Mouse (Mus musculus) CD8-positive naive resting alpha-beta T cell, adult 2 months (primary cell): Measurements from ENCODE around the gene Shb.

ENCODE experiments used
- DNase-seq, 2 experiments: peaks; one replicate each; pipeline ENCODE4 v3.0.0; 2022; ENCODE audit warnings: low read depth in 2 of 2, low spot score in 2 of 2

The Shb gene

DNA sequence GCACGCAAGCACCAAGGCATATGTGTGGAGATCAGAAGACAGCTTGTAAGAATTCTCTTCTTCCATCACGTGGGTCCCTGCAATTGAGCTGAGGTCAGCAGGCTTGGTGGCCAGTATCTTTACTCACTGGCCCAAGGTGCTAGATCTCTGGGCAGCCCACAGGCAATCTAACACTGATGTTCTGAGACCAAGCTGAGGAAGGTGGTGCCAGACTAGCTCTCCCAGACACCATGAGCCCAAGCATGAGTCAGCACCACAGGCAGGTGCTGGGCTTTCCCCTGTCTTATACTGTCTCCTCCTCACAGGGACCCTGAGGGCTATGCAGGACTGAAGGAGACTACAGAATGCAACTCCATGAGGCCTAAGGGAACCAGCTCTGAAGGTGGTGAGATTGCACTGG is 74.7 kb downstream of the Shb start:
- DNase-seq = no peak

- DNase-seq = no peak
Measured at GRCm38 (mm10) chr4:45455001-45455400, 77.3 kb downstream of the Shb start.

DNA sequence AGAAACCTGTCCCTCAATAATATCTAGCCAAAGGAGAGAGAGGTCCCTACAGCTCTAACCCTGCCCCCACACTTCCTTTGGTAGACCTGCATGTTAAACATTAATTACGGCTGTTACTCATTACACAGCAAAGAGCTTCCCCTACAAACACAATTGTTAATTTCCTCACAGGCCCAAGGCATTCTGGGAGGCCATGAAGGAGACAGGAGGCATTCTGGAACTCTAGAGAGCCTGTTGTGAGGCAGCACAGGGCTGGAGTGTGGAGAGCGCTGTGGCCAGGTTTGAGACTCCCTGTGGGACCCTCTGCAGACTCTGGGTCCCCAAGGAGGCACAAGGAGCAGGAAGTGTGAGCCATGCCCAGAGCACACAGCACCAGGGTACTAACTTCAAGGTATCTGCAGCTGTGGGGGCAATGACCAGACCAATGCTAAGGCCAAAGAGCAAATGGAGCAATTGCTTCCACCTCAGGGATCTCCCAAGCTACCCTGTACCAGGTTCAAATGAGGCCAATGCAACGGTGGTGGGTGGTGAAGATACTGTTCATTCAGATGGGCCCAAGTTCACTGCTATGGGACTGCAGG is 78.9 kb downstream of the Shb start:
- no peak for DNase-seq

DNA sequence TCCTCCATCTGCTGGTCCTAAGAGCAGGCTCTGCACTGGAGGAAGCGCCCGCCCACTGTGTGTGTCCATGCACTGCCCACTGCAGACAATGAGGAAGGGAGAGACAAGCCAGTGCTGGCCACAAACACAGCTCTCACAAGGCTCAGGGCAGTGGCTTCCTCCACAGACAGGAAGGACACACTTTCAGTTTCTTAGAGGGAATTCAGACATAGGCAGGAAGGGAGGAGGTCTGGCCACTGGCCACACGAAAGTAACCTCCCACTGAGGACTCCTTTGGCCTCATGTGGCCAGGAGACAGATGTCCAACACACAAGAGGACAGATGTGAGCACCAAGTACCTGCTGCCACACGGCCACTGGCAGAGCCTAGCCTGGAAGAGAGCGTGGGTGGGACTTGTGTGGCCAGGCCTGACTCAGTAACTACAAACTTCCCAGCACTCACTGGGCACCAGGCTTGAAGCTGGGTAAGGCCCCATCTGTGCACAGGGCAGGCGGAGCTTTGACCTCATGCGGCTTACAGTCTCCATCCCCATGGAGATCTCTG is 79.6 kb downstream of the Shb start:
- DNase-seq = no peak

DNA sequence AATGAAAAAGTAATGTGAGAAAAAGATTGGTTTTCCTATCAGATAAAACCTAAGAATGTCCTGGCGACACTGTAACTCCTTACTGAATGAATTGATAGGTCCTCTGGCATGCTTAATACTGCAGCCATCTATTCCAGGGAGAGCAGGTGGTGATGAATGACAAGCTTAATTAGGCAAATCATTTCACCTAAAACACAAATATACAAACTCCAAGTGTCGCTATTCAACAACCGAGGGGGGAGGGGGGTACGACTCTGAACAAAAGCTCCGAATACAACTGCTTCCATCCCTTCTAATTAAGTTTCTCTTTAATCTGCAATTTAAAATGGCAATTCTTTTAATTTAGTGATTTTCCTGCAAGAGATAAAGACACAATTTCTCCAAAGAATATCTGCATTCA is 83.3 kb downstream of the Shb start:
- no peak for DNase-seq

DNA sequence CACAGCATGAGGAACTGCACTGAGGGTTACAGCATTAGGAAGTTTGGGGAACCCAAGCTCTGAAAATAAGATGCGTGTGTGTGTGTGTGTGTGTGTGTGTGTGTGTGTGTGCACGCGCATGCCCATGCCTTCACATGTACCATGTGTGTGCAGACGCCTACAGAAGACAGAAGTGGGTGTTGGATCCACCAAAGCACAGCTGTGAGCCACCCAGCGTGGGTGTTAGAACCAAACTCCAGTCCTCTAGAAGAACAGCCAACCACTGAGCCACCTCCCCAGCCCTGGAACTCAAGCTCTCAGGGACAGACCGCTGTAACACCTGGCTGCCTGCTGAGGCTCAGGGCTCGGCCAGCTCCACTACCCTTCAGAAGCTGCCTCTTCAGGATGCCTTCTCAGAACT is 83.8 kb downstream of the Shb start:
- no peak for DNase-seq

GRCm38 (mm10) chr4:45447196-45447595 is 85.1 kb downstream of the Shb start:
- DNase-seq = no peak

DNA sequence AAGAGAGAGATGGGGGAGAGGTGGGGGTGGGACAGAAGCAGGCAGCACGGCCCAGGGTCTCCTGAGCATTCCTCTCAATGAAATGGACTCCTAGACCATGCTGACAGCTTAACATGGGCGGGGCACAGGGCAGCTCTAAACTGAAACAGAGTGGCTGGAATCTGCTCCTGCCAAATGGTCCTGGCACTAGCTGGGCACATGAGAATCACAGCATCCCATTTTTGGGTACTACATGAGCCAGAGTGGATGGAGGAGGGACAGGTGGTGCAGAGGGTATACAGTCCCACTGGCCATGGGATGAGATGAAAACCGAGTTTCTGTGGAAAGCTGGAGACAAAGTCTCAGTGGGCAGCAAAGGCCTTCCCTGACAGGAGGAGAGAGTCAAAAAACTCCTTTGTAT is 87.0 kb downstream of the Shb start:
- DNase-seq = no peak

DNA sequence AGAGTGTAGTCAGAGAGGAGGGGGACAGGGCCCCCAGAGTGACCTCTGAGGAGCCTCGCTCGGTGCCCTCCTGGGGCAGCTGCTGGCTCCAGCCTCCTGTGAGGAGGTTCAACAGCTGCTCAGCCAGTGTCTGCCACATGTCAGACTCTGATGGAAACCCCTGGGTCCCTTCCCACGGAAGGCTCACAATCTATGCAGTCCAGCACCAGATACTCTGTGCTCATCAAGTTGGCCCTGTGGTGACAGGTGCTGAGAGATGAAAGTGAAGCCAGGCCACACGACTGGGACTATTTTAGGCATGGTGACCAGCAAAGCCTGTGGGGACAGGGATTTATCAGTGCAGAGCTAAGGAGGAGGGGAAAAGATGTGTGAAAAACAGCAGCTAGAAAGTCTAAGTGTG is 87.5 kb downstream of the Shb start:
- no peak for DNase-seq

GRCm38 (mm10) chr4:45443652-45444051 is 88.6 kb downstream of the Shb start:
- no peak for DNase-seq

- no peak for DNase-seq
Measured at GRCm38 (mm10) chr4:45442237-45442636, 90.0 kb downstream of the Shb start.

DNA sequence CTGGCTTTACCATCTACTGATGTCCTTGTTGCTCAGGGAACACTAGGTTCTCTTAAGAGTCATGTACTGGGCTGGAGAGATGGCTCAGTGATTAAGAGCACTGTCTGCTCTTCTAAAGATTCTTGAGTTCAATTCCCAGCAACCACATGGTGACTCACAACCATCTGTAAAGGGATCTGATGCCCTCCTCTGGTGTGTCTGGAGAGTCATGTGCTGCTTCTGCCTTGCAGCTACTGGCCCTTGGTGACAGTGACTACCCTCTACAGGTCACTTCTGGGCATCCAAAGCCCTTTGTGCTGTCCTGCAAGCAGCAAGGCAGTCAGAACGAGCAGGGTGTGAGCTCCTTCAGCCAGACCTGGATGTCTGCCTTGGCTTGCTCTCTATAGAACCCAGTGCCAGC is 90.5 kb downstream of the Shb start:
- no peak for DNase-seq

- DNase-seq = no peak
Measured at GRCm38 (mm10) chr4:45439281-45439680, 93.0 kb downstream of the Shb start.

GRCm38 (mm10) chr4:45437010-45437409 is 95.3 kb downstream of the Shb start:
- no peak for DNase-seq

GRCm38 (mm10) chr4:45436383-45436913 is 95.8 kb downstream of the Shb start:
- no peak for DNase-seq

- DNase-seq = no peak
Measured at GRCm38 (mm10) chr4:45435899-45436298, 96.4 kb downstream of the Shb start.

DNA sequence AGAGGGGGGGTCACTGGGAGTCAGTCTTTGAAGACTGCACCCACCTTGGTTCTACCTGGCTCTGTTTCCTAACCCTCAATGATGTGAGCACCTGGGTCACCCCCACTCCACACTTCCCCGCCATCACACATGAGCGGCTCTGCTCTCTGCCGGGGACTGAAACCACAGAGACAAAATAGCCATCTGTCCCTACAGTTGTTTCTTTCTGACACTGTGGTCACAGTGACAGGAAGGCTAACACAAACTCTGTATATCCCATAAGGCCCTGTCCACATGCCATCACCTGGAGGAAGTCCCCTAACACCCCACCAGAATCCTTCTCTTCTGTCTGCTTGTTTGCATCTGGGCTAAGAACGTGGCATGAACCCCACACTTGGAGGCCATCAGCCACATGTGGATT is 97.6 kb downstream of the Shb start:
- DNase-seq = no peak

- DNase-seq = no peak
Measured at GRCm38 (mm10) chr4:45434071-45434470, 98.2 kb downstream of the Shb start.

GRCm38 (mm10) chr4:45431806-45432205 is 100.5 kb downstream of the Shb start:
- no peak for DNase-seq

DNA sequence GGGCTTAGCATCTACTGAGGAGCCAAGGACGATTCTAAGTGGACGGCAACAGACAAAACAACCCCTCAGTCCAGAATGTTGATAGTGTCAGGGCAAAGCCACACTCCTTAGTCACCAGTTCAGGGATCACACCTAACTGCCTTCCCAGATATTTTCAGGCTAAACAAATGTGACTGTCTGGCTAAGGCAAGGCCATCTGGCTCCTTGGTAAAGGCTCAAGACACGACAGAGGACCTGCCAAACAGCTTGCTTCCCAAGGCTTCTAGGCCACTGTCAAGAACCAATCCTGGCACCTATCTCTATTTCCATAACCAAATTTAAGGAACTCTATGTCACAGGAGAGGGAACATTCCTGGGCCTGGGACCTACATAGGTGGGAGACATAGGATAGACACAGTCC is 101.0 kb downstream of the Shb start:
- no peak for DNase-seq

- no peak for DNase-seq
Measured at GRCm38 (mm10) chr4:45429451-45429850, 102.8 kb downstream of the Shb start.

DNA sequence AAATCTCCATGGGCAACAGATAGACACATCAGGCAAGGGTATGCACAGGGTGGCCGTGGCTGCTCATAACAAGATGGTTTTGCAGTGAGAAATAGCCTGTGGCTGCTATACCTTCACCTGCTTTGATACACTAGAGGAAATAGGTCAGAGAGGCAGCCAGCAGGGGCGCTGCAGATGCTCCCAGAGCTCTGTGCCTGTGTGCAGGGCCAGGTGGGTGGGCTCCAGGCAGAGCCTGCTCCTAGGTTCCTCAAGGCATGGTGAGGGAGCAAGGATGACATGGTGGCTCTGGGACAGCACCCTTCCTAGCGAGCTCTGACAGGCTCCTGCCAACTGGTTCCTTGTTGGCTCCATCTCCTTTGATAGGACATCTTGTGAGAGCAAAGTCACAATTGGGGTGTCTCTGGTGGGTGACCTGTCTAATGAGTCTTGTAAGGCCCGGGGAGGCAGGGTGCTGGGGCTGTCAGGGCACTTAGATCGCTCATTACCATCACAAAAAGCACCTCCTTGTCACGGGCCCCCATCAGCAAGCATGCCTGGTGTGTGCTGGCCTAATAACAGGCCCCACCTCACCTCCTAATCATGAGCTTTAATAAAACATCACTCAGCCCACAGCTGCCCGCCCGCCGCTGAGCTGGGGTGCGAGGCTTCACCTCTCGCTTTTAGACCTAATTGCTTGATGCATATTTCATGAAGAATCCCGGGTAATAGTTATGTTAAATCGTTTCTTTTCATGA is 105.4 kb downstream of the Shb start:
- no peak for DNase-seq

GRCm38 (mm10) chr4:45423406-45423805 is 108.9 kb downstream of the Shb start:
- no peak for DNase-seq
